Mouse (Mus musculus) lung, postnatal 0 days (tissue): ENCODE data around the gene Xrn1. TPM values are rescaled to one million over a fixed set of nuclear protein-coding genes. Genes with fewer than 3 reads are reported as not detected.

Source experiments
- ATAC-seq: fragments of 200-750 bp; cut with Nextera tagmentation; 2 replicates; pipeline ENCODE4 v1.8.0; 2017; ENCODE audit warnings: moderate library complexity
- DNase-seq: peaks from one replicate; pipeline ENCODE4 v3.0.0-alpha.2; 2016; ENCODE audit warnings: low spot score
- H3K27ac ChIP-seq: fragments of 300-500 bp; sonication (generic); 2 replicates; pipeline ENCODE4 v1.5.1; 2014; ENCODE audit warnings: antibody characterized with exemption, mild to moderate bottlenecking, low read length, mixed read lengths
- H3K27me3 ChIP-seq: fragments of 300-500 bp; sonication (generic); replicated peaks from 2 replicates; pipeline ENCODE4 v1.6.1; 2014; ENCODE audit warnings: low read length, mixed read lengths; ENCODE audit not compliant: insufficient read depth
- H3K36me3 ChIP-seq: fragments of 300-500 bp; sonication (generic); 2 replicates; pipeline ENCODE4 v1.6.1; 2014; ENCODE audit warnings: low read length, mixed read lengths; ENCODE audit not compliant: insufficient read depth
- H3K4me1 ChIP-seq: fragments of 300-500 bp; sonication (generic); 2 replicates; pipeline ENCODE4 v1.6.1; 2014; ENCODE audit warnings: antibody characterized with exemption, low read depth, low read length, mixed read lengths; ENCODE audit not compliant: insufficient read depth
- H3K4me2 ChIP-seq: fragments of 300-500 bp; sonication (generic); replicated peaks from 2 replicates; pipeline ENCODE4 v1.6.1; 2014; ENCODE audit warnings: low read depth, mild to moderate bottlenecking, low read length, moderate library complexity, mixed read lengths
- H3K4me3 ChIP-seq: fragments of 300-500 bp; sonication (generic); 2 replicates; pipeline ENCODE4 v1.5.1; 2014; ENCODE audit warnings: low read depth, low read length
- H3K9ac ChIP-seq: fragments of 300-500 bp; sonication (generic); replicated peaks from 2 replicates; pipeline ENCODE4 v1.6.1; 2014; ENCODE audit warnings: low read depth, mild to moderate bottlenecking
- H3K9me3 ChIP-seq: fragments of 300-500 bp; sonication (generic); 2 replicates; pipeline ENCODE4 v1.6.1; 2016; ENCODE audit warnings: low read length, mixed read lengths
- CTCF ChIP-seq: IDR thresholded peaks from 2 replicates; pipeline ENCODE4 v1.5.1; 2016; ENCODE audit warnings: antibody characterized with exemption, mild to moderate bottlenecking
- EP300 ChIP-seq: IDR thresholded peaks from 2 replicates; pipeline ENCODE4 v1.6.1; 2016; ENCODE audit warnings: antibody characterized with exemption, mild to moderate bottlenecking, control low read depth
- WGBS: fragments of 180-500 bp; shearing (Covaris S2); extraction: QIAGEN DNeasy Blood & Tissue Kit; methylation state at CpG from one replicate; pipeline ENCODE4 v1.1.7; 2014; 5-methylcytosine and 5-hydroxymethylcytosine counted together
- polyA plus RNA-seq: library from polyadenylated mRNA; unstranded; fragments of >200 nt; fragmentation: Nextera tagmentation; extraction: Ambion mirVana; gene quantifications from 2 replicates; pipeline ENCODE4 v1.2.1, GENCODE M21; 2015

Xrn1 gene
- polyA plus RNA-seq, 1 experiment from 2014 or later = 9.9 TPM

GRCm38 (mm10) chr9:96093221-96093620 lies 138.7 kb downstream of the Xrn1 start:
- 96% methylated on average over 1 of the region's 1 CpGs for WGBS
- TF ChIP-seq EP300 (no peak), CTCF (no peak)

GRCm38 (mm10) chr9:96094341-96094740 lies 139.8 kb downstream of the Xrn1 start:
- no peaks in the 10 kb centered on the region for H3K4me1 ChIP-seq
- DNase-seq = no peak
- no peaks in the 10 kb centered on the region for H3K27me3 ChIP-seq
- no peak for TF ChIP-seq CTCF
- no peak for TF ChIP-seq EP300
- no peak overlapping the region for H3K27ac ChIP-seq
- no peak overlapping the region for H3K4me2 ChIP-seq
- no peak overlapping the region for H3K4me3 ChIP-seq
- H3K9ac ChIP-seq = no peak overlapping the region
- H3K9me3 ChIP-seq = no peaks in the 10 kb centered on the region
- H3K36me3 ChIP-seq = no peaks in the 10 kb centered on the region
- no peak for ATAC-seq
- WGBS = 30% methylated on average over 1 of the region's 1 CpGs

More at GRCm38 (mm10) chr9:96093221-96093620, 138.7 kb downstream of the Xrn1 start:
- no peaks in the 10 kb centered on the region for H3K27me3 ChIP-seq
- H3K9ac ChIP-seq = no peak overlapping the region
- no peaks in the 10 kb centered on the region for H3K9me3 ChIP-seq
- no peaks in the 10 kb centered on the region for H3K4me1 ChIP-seq
- DNase-seq (no peak), ATAC-seq (no peak)
- H3K36me3 ChIP-seq = no peaks in the 10 kb centered on the region
- H3K4me2 ChIP-seq = no peak overlapping the region
- H3K4me3 ChIP-seq = no peak overlapping the region
- no peak overlapping the region for H3K27ac ChIP-seq

GRCm38 (mm10) chr9:96095192-96095591 lies 140.6 kb downstream of the Xrn1 start:
- H3K4me2 ChIP-seq = no peak overlapping the region
- no peaks in the 10 kb centered on the region for H3K27me3 ChIP-seq
- ATAC-seq (no peak), DNase-seq (no peak)
- no peak overlapping the region for H3K27ac ChIP-seq
- H3K4me1 ChIP-seq = no peaks in the 10 kb centered on the region
- 65% methylated on average over 1 of the region's 1 CpGs for WGBS
- no peak overlapping the region for H3K4me3 ChIP-seq
- no peak for TF ChIP-seq EP300
- TF ChIP-seq CTCF = no peak
- no peaks in the 10 kb centered on the region for H3K9me3 ChIP-seq
- H3K36me3 ChIP-seq = no peaks in the 10 kb centered on the region
- H3K9ac ChIP-seq = no peak overlapping the region

DNA sequence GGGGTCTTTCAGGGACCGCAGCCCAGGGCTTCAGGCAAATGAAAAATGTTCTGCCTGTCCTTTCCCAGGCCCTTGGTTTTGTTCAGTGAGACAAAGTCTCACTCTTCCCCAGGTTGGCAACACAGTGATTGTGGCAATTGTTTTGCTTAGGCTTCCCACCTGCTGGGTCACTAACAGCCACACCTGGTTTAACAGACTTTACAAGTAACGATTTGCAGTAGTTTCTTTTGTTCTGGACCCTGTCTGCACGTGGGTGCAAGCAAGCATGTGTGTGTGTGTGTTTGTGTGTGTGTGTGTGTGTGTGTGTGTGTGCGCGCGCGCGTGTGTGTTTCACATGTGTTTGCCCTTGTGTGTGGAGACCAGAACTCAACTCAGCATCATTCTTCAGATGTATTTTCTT lies 148.3 kb downstream of the Xrn1 start:
- Histone ChIP-seq H3K9me3 (no peaks in the 10 kb centered on the region), H3K9ac (no peak overlapping the region), H3K4me3 (no peak overlapping the region), H3K4me2 (no peak overlapping the region), H3K36me3 (no peaks in the 10 kb centered on the region), H3K27ac (no peak overlapping the region), H3K27me3 (no peaks in the 10 kb centered on the region), H3K4me1 (no peaks in the 10 kb centered on the region)
- 80% methylated on average over 8 of the region's 8 CpGs for WGBS
- ATAC-seq (no peak), DNase-seq (no peak)
- TF ChIP-seq CTCF (no peak), EP300 (no peak)

Other genes with a start within 250 kb of the Xrn1 start
- gene Trpc1, start 204.4 kb upstream of the Xrn1 start, polyA plus RNA-seq = 4.7 and 4.9 TPM in 2 replicates
- gene Pls1, start 109.4 kb upstream of the Xrn1 start, polyA plus RNA-seq = 14.2 and 16.0 TPM in 2 replicates
- 4.9 and 6.8 TPM in 2 replicates for gene Atr, start 97.2 kb upstream of the Xrn1 start, polyA plus RNA-seq
- gene Gk5, start 164.6 kb downstream of the Xrn1 start, polyA plus RNA-seq = 2.5 and 2.7 TPM in 2 replicates
- gene Tfdp2, start 241.5 kb downstream of the Xrn1 start, polyA plus RNA-seq = 47.3 and 53.9 TPM in 2 replicates